Mouse (Mus musculus): Measurements from ENCODE around the gene Polr2h. TPM values are rescaled to one million over a fixed set of nuclear protein-coding genes. Genes with fewer than 3 reads are reported as not detected.

Gene Polr2h
- polyA plus RNA-seq, 1 experiment from 2014 or later: 86.3 TPM

GRCm38 (mm10) chr16:20756052-20756451, 38.6 kb downstream of the Polr2h start:
- H3K9me3 ChIP-seq: no peaks in the 10 kb centered on the region
- no peak overlapping the region for H3K27ac ChIP-seq
- H3K4me1 ChIP-seq (replicated peaks): no peaks in the 10 kb centered on the region
- no peak overlapping the region for H3K4me3 ChIP-seq (replicated peaks)
- no peak overlapping the region for H3K4me2 ChIP-seq (replicated peaks)
- no peak for ATAC-seq
- no peaks in the 10 kb centered on the region for H3K36me3 ChIP-seq
- WGBS: 95% methylated on average over 5 of the region's 5 CpGs
- no peak overlapping the region for H3K9ac ChIP-seq (replicated peaks)
- no peaks in the 10 kb centered on the region for H3K27me3 ChIP-seq

- no peaks in the 10 kb centered on the region for H3K4me1 ChIP-seq (replicated peaks)
- ATAC-seq: no peak
- WGBS: 86% methylated on average over 1 of the region's 1 CpGs
- H3K9ac ChIP-seq (replicated peaks): no peak overlapping the region
- H3K27ac ChIP-seq: no peak overlapping the region
- H3K4me3 ChIP-seq (replicated peaks): no peak overlapping the region
- no peak overlapping the region for H3K4me2 ChIP-seq (replicated peaks)
- H3K9me3 ChIP-seq: no peaks in the 10 kb centered on the region
- no peaks in the 10 kb centered on the region for H3K36me3 ChIP-seq
- no peaks in the 10 kb centered on the region for H3K27me3 ChIP-seq
Measured at GRCm38 (mm10) chr16:20757385-20757784, 39.9 kb downstream of the Polr2h start.

GRCm38 (mm10) chr16:20761681-20762080, 44.2 kb downstream of the Polr2h start:
- Histone ChIP-seq H3K4me3 (replicated peaks) (no peak overlapping the region), H3K4me2 (replicated peaks) (no peak overlapping the region), H3K27ac (no peak overlapping the region), H3K9ac (replicated peaks) (no peak overlapping the region), H3K36me3 (no peaks in the 10 kb centered on the region), H3K9me3 (no peaks in the 10 kb centered on the region), H3K27me3 (no peaks in the 10 kb centered on the region), H3K4me1 (replicated peaks) (no peaks in the 10 kb centered on the region)
- WGBS: 13% methylated on average over 3 of the region's 3 CpGs
- ATAC-seq: no peak

GRCm38 (mm10) chr16:20765244-20765643, 47.8 kb downstream of the Polr2h start:
- Histone ChIP-seq H3K27me3 (no peaks in the 10 kb centered on the region), H3K27ac (no peak overlapping the region)

More at GRCm38 (mm10) chr16:20765244-20765643, 47.8 kb downstream of the Polr2h start:
- no peak overlapping the region for H3K4me2 ChIP-seq (replicated peaks)
- H3K9ac ChIP-seq (replicated peaks): no peak overlapping the region
- ATAC-seq: no peak
- H3K4me3 ChIP-seq (replicated peaks): no peak overlapping the region
- no peaks in the 10 kb centered on the region for H3K9me3 ChIP-seq
- H3K4me1 ChIP-seq (replicated peaks): no peaks in the 10 kb centered on the region
- H3K36me3 ChIP-seq: no peaks in the 10 kb centered on the region
- 51% methylated on average over 9 of the region's 9 CpGs for WGBS

Other genes with a start within 250 kb of the Polr2h start
- gene Eif2b5, start 218.8 kb upstream of the Polr2h start, polyA plus RNA-seq (2015; fragmentation: Nextera tagmentation; extraction: Ambion mirVana): 105 and 111 TPM in 2 replicates
- 44.0 and 49.1 TPM in 2 replicates for gene Dvl3, start 200.7 kb upstream of the Polr2h start, polyA plus RNA-seq (2015; fragmentation: Nextera tagmentation; extraction: Ambion mirVana)
- gene Ap2m1, start 182.2 kb upstream of the Polr2h start, polyA plus RNA-seq (2015; fragmentation: Nextera tagmentation; extraction: Ambion mirVana): 1,112 and 1,165 TPM in 2 replicates
- 77.6 and 79.4 TPM in 2 replicates for gene Abcf3, start 169.1 kb upstream of the Polr2h start, polyA plus RNA-seq (2015; fragmentation: Nextera tagmentation; extraction: Ambion mirVana)
- 9.9 and 11.9 TPM in 2 replicates for gene Vwa5b2, start 128.2 kb upstream of the Polr2h start, polyA plus RNA-seq (2015; fragmentation: Nextera tagmentation; extraction: Ambion mirVana)
- 14.9 and 15.1 TPM in 2 replicates for gene Eef1akmt4, start 106.1 kb upstream of the Polr2h start, polyA plus RNA-seq (2015; fragmentation: Nextera tagmentation; extraction: Ambion mirVana)
- not detected in 2 replicates for gene Gm49333, start 106.1 kb upstream of the Polr2h start, polyA plus RNA-seq (2015; fragmentation: Nextera tagmentation; extraction: Ambion mirVana)
- gene Alg3, start 105.9 kb upstream of the Polr2h start, polyA plus RNA-seq (2015; fragmentation: Nextera tagmentation; extraction: Ambion mirVana): 40.6 and 43.5 TPM in 2 replicates
- 15.1 and 17.6 TPM in 2 replicates for gene Camk2n2, start 96.4 kb upstream of the Polr2h start, polyA plus RNA-seq (2015; fragmentation: Nextera tagmentation; extraction: Ambion mirVana)
- 12.1 TPM in 2 replicates for gene Ece2, start 87.8 kb upstream of the Polr2h start, polyA plus RNA-seq (2015; fragmentation: Nextera tagmentation; extraction: Ambion mirVana)
- gene Psmd2, start 66.0 kb upstream of the Polr2h start, polyA plus RNA-seq (2015; fragmentation: Nextera tagmentation; extraction: Ambion mirVana): 380 and 394 TPM in 2 replicates
- gene Eif4g1, start 49.4 kb upstream of the Polr2h start, polyA plus RNA-seq (2015; fragmentation: Nextera tagmentation; extraction: Ambion mirVana): 148 and 162 TPM in 2 replicates
- gene Fam131a, start 24.4 kb upstream of the Polr2h start, polyA plus RNA-seq (2015; fragmentation: Nextera tagmentation; extraction: Ambion mirVana): 35.7 and 37.3 TPM in 2 replicates
- gene Clcn2, start 81 bp downstream of the Polr2h start, polyA plus RNA-seq (2015; fragmentation: Nextera tagmentation; extraction: Ambion mirVana): 20.6 and 32.0 TPM in 2 replicates
- 3.8 and 4.3 TPM in 2 replicates for gene Chrd, start 15.5 kb downstream of the Polr2h start, polyA plus RNA-seq (2015; fragmentation: Nextera tagmentation; extraction: Ambion mirVana)
- 0.71 and 1.4 TPM in 2 replicates for gene Thpo, start 16.8 kb downstream of the Polr2h start, polyA plus RNA-seq (2015; fragmentation: Nextera tagmentation; extraction: Ambion mirVana)

Data from midbrain, embryonic 13.5 days (tissue).